Mouse (Mus musculus): ENCODE measurements around the gene Nim1k. TPM values are rescaled to one million over a fixed set of nuclear protein-coding genes. Genes with fewer than 3 reads are reported as not detected.

The Nim1k gene
- total and polyA plus RNA-seq, 3 experiments, result 0.03 TPM; not detected in 2

GRCm38 (mm10) chr13:119790761-119791579, 35.3 kb upstream of the Nim1k start, which contains the start of gene Zfp131:
Zfp131 (minus strand) TSS chr13:119790889.
- Histone ChIP-seq H3K36me3 (ENCODE audit: control insufficient read depth in 1 of 2, insufficient read depth in 2 of 2, low read length in 2 of 2) (peaks cover 16 to 26% of the 10 kb centered on the region in 2 experiments), H3K79me2 (ENCODE audit: control insufficient read depth, insufficient read depth, low read length, poor library complexity) (peaks cover 33% of the 10 kb centered on the region), H3K27ac (ENCODE audit: control insufficient read depth, low read depth, low read length) (peak within 1 kb of the TSS; percentile 96), H3K9me3 (replicated peaks; ENCODE audit: insufficient read depth, low read length) (no peaks in the 10 kb centered on the region), H3K9ac (ENCODE audit: control insufficient read depth, low read depth, low read length, poor library complexity, severe bottlenecking) (peak within 1 kb of the TSS; percentile 96), H3K27me3 (ENCODE audit: control insufficient read depth in 1 of 2, insufficient read depth in 2 of 2, low read length in 2 of 2) (no peaks in the 10 kb centered on the region), H3K4me3 (ENCODE audit: control insufficient read depth in 1 of 2, insufficient read depth in 1 of 2, low read depth in 2 of 2, low read length in 2 of 2) (peak within 1 kb of the TSS; percentile 92 to 100), H3K4me1 (ENCODE audit: control insufficient read depth in 1 of 2, insufficient read depth in 2 of 2, low read length in 2 of 2) (peaks cover 3 to 13% of the 10 kb centered on the region in 2 experiments; a peak in 3 of 4 replicates)
- DNase-seq (ENCODE audit: low read depth, low spot score), result peak; percentile 95
- TF ChIP-seq GATA1 (IDR thresholded peaks at IDR 0.05; ENCODE audit: low read depth, low read length) (no peak), UBTF (IDR thresholded peaks at IDR 0.05; ENCODE audit: borderline replicate concordance, insufficient read depth, low read depth, low read length) (no peak), SIN3A (IDR thresholded peaks at IDR 0.05; ENCODE audit: low read length) (no peak), RAD21 (IDR thresholded peaks at IDR 0.05; ENCODE audit: low read depth, low read length) (no peak), MAZ (IDR thresholded peaks at IDR 0.05; ENCODE audit: low read depth, low read length) (peak; percentile 94), GABPA (IDR thresholded peaks at IDR 0.05; ENCODE audit: low read depth, low read length) (no peak), NELFE (IDR thresholded peaks at IDR 0.05; ENCODE audit: low read depth, low read length) (peak; percentile 82), JUND (IDR thresholded peaks at IDR 0.05; ENCODE audit: low read depth, low read length) (no peak), ZKSCAN1 (IDR thresholded peaks at IDR 0.05; ENCODE audit: low read depth, low read length) (no peak), BHLHE40 (IDR thresholded peaks at IDR 0.05; ENCODE audit: borderline replicate concordance, low read depth, low read length) (0 out of 2 replicates have a peak, but pooled peaks have one; percentile 33), HCFC1 (IDR thresholded peaks at IDR 0.05; ENCODE audit: low read depth, low read length) (peak; percentile 75), MEF2A (IDR thresholded peaks at IDR 0.05; ENCODE audit: extremely low read depth, insufficient replicate concordance, low read depth, low read length, poor library complexity, severe bottlenecking) (no peak), ELF1 (IDR thresholded peaks at IDR 0.05; ENCODE audit: low read depth, low read length) (peak; percentile 49; the same call in 1 of the 2 replicates), TCF12 (IDR thresholded peaks at IDR 0.05; ENCODE audit: low read depth, low read length) (peak; percentile 39; the same call in 1 of the 2 replicates), ZNF384 (IDR thresholded peaks at IDR 0.05; ENCODE audit: low read depth, low read length) (no peak), CHD1 (IDR thresholded peaks at IDR 0.05; ENCODE audit: low read depth, low read length) (0 out of 2 replicates have a peak, but pooled peaks have one; percentile 21), TBP (IDR thresholded peaks at IDR 0.05; ENCODE audit: low read depth, low read length) (peak; percentile 21; the same call in 1 of the 2 replicates), SMC3 (IDR thresholded peaks at IDR 0.05; ENCODE audit: low read depth, low read length) (no peak), MAX (IDR thresholded peaks at IDR 0.05; ENCODE audit: low read length) (no peak), USF1 (IDR thresholded peaks at IDR 0.05; ENCODE audit: low read depth, low read length) (no peak), RCOR1 (IDR thresholded peaks at IDR 0.05; ENCODE audit: low read depth, low read length) (no peak), ZMIZ1 (IDR thresholded peaks at IDR 0.05; ENCODE audit: low read depth, low read length) (peak; percentile 78; the same call in 1 of the 2 replicates), TAL1 (IDR thresholded peaks at IDR 0.05; ENCODE audit: low read length) (no peak), E2F4 (IDR thresholded peaks at IDR 0.05; ENCODE audit: borderline replicate concordance, low read depth, low read length) (no peak), MYB (IDR thresholded peaks at IDR 0.05; ENCODE audit: low read depth, low read length) (no peak), MYC (IDR thresholded peaks at IDR 0.05; ENCODE audit: low read depth, low read length) (no peak), EP300 (IDR thresholded peaks at IDR 0.05; ENCODE audit: low read depth in 1 of 2, low read length in 2 of 2) (no peak), POLR2AphosphoS5 (IDR thresholded peaks at IDR 0.05; ENCODE audit: borderline replicate concordance, low read depth, low read length) (no peak), MXI1 (IDR thresholded peaks at IDR 0.05; ENCODE audit: low read depth, low read length) (no peak; the same call in 1 of the 2 replicates), USF2 (IDR thresholded peaks at IDR 0.05; ENCODE audit: borderline replicate concordance in 1 of 2, insufficient read depth in 1 of 2, low read depth in 1 of 2, low read length in 2 of 2) (no peak), POLR2A (IDR thresholded peaks at IDR 0.05; ENCODE audit: control insufficient read depth in 1 of 2, insufficient read depth in 1 of 2, low read depth in 1 of 2, low read length in 2 of 2, poor library complexity in 1 of 2) (peak; percentile 30 to 72; a peak in 2 of 4 replicates), ZC3H11A (IDR thresholded peaks at IDR 0.05; ENCODE audit: low read depth, low read length) (no peak), MAFK (IDR thresholded peaks at IDR 0.05; ENCODE audit: borderline replicate concordance, low read depth, low read length) (no peak), CHD2 (IDR thresholded peaks at IDR 0.05; ENCODE audit: low read length) (no peak), CTCF (IDR thresholded peaks at IDR 0.05 in 2 of 3, conservative IDR thresholded peaks at IDR 0.05 in 1 of 3; ENCODE audit: control insufficient read depth in 1 of 3, insufficient read depth in 1 of 3, low read depth in 2 of 3, low read length in 3 of 3, poor library complexity in 1 of 3, severe bottlenecking in 1 of 3) (no peak)
